Mouse (Mus musculus) central nervous system, embryonic 11.5 days (tissue): ENCODE data around the gene Gm20817. TPM values are rescaled to one million over a fixed set of nuclear protein-coding genes. Genes with fewer than 3 reads are reported as not detected.

Experiments used
- polyA plus RNA-seq: library from polyadenylated mRNA; depleted of rRNA; stranded (reverse); fragments of >200 nt; gene quantifications from 2 replicates; pipeline ENCODE4 v1.2.3, GENCODE M21; 2012; rRNA removed

Gm20817 gene
- not detected in 2 replicates for polyA plus RNA-seq

DNA sequence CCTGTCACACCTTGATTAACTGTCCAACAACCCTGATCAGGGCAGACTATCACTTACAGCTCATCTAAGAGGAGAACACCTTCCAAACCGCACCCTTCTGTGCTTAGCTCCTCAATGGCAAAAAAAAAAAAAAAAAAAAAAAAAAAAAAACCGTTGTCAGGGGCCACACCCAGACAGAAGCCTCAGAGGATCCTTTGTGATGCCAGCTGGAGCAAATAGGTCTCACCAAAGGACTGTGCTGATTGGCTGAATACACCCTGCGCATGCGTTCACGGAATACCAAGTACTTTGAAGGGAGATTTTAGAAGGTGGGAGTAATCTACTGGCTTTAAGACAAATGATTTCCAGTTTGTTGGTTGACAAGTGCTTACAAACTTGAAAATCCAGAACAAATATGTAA, at the start of gene Gm20817:
TSS of gene Gm20817 (minus strand) at position 101 of the 400 bp plus-strand sequence.

